Mouse (Mus musculus) ES-Bruce4 (cell line): ENCODE data around the gene Ptpn14.

ENCODE experiments used
- CTCF ChIP-seq: IDR thresholded peaks from one replicate; pipeline ENCODE4 v1.8.1; 2011; ENCODE audit warnings: low read depth, low read length
- POLR2A ChIP-seq: IDR thresholded peaks from one replicate; pipeline ENCODE4 v1.8.1; 2011; ENCODE audit warnings: low read length; ENCODE audit not compliant: insufficient read depth

- no peak for TF ChIP-seq POLR2A
- TF ChIP-seq CTCF: no peak
Measured at GRCm38 (mm10) chr1:189855739-189856138, 127.7 kb downstream of the Ptpn14 start.
